Mouse (Mus musculus) thymus, adult 2 months (tissue): ENCODE results near the gene St3gal6. TPM values are rescaled to one million over a fixed set of nuclear protein-coding genes. Genes with fewer than 3 reads are reported as not detected.

Source experiments
- DNase-seq: peaks from one replicate; pipeline ENCODE4 v3.0.0; 2021
- H3K27ac ChIP-seq: fragments of 200-500 bp; 2 replicates; pipeline ENCODE4 v1.5.1; 2012; ENCODE audit warnings: low read length, control low read depth; ENCODE audit not compliant: control insufficient read depth, insufficient read depth
- H3K27me3 ChIP-seq: fragments of 200-500 bp; 2 replicates; pipeline ENCODE4 v1.6.1; 2012; ENCODE audit warnings: mild to moderate bottlenecking, low read length, moderate library complexity, mixed read lengths; ENCODE audit not compliant: control insufficient read depth, insufficient read depth
- H3K36me3 ChIP-seq: fragments of 200-500 bp; 2 replicates; pipeline ENCODE4 v1.6.1; 2012; ENCODE audit warnings: mild to moderate bottlenecking, low read length, moderate library complexity; ENCODE audit not compliant: control insufficient read depth, insufficient read depth
- H3K4me1 ChIP-seq: fragments of 200-500 bp; replicated peaks from 2 replicates; pipeline ENCODE4 v1.6.1; 2012; ENCODE audit warnings: low read length; ENCODE audit not compliant: control insufficient read depth, insufficient read depth
- H3K4me3 ChIP-seq: fragments of 200-500 bp; 2 replicates; pipeline ENCODE4 v1.5.1; 2012; ENCODE audit warnings: mild to moderate bottlenecking, low read length, control low read depth, moderate library complexity; ENCODE audit not compliant: control insufficient read depth, insufficient read depth
- CTCF ChIP-seq: fragments of 200-500 bp; IDR thresholded peaks from 2 replicates; pipeline ENCODE4 v1.5.1; 2012; ENCODE audit warnings: mild to moderate bottlenecking, control low read depth, low read length, moderate library complexity, borderline replicate concordance; ENCODE audit not compliant: control insufficient read depth, poor library complexity, insufficient read depth; ENCODE audit errors: extremely low read depth
- POLR2A ChIP-seq: fragments of 200-500 bp; IDR thresholded peaks from 2 replicates; pipeline ENCODE4 v1.6.1; 2012; ENCODE audit warnings: mild to moderate bottlenecking, low read length, control low read depth, moderate library complexity; ENCODE audit not compliant: control insufficient read depth, poor library complexity, insufficient read depth; ENCODE audit errors: extremely low read depth
- WGBS: fragments of 180-500 bp; shearing (Covaris S2); methylation state at CpG from one replicate; pipeline ENCODE4 v1.1.7; 2018; 5-methylcytosine and 5-hydroxymethylcytosine counted together
- polyA plus RNA-seq: library from polyadenylated mRNA; depleted of rRNA; stranded (reverse); fragments of >200 nt; gene quantifications from 2 replicates; pipeline ENCODE4 v1.2.3, GENCODE M21; 2012

St3gal6 gene
- polyA plus RNA-seq, 1 experiment, result 21.8 TPM

GRCm38 (mm10) chr16:58453138-58453537 lies 70.9 kb downstream of the St3gal6 start:
- no peak for DNase-seq
- 91% methylated on average over 3 of the region's 3 CpGs for WGBS
- Histone ChIP-seq H3K36me3 (no peaks in the 10 kb centered on the region), H3K27ac (no peak overlapping the region), H3K4me1 (no peaks in the 10 kb centered on the region), H3K27me3 (no peaks in the 10 kb centered on the region), H3K4me3 (no peak overlapping the region)
- TF ChIP-seq POLR2A (no peak), CTCF (no peak)

GRCm38 (mm10) chr16:58451647-58452046 lies 72.4 kb downstream of the St3gal6 start:
- 98% methylated on average over 5 of the region's 5 CpGs for WGBS
- Histone ChIP-seq H3K27ac (no peak overlapping the region), H3K27me3 (no peaks in the 10 kb centered on the region), H3K4me1 (no peaks in the 10 kb centered on the region), H3K4me3 (no peak overlapping the region), H3K36me3 (no peaks in the 10 kb centered on the region)
- DNase-seq, result no peak
- TF ChIP-seq POLR2A (no peak), CTCF (no peak)

- H3K27ac ChIP-seq, result no peak overlapping the region
- TF ChIP-seq POLR2A, result no peak
- no peak for TF ChIP-seq CTCF
- DNase-seq, result no peak
- H3K4me3 ChIP-seq, result no peak overlapping the region
- H3K4me1 ChIP-seq, result no peaks in the 10 kb centered on the region
- WGBS, result 90% methylated on average over 6 of the region's 6 CpGs
- H3K27me3 ChIP-seq, result no peaks in the 10 kb centered on the region
- H3K36me3 ChIP-seq, result no peaks in the 10 kb centered on the region
Observed at GRCm38 (mm10) chr16:58450648-58451047, 73.4 kb downstream of the St3gal6 start.

GRCm38 (mm10) chr16:58449073-58449472 lies 75.0 kb downstream of the St3gal6 start:
- Histone ChIP-seq H3K4me3 (no peak overlapping the region), H3K36me3 (no peaks in the 10 kb centered on the region), H3K4me1 (no peaks in the 10 kb centered on the region), H3K27me3 (no peaks in the 10 kb centered on the region), H3K27ac (no peak overlapping the region)
- no peak for DNase-seq
- WGBS, result 98% methylated on average over 4 of the region's 4 CpGs
- no peak for TF ChIP-seq CTCF
- TF ChIP-seq POLR2A, result no peak

- Histone ChIP-seq H3K36me3 (no peaks in the 10 kb centered on the region), H3K27me3 (no peaks in the 10 kb centered on the region), H3K27ac (no peak overlapping the region), H3K4me3 (no peak overlapping the region), H3K4me1 (no peaks in the 10 kb centered on the region)
- no peak for DNase-seq
- TF ChIP-seq CTCF (no peak), POLR2A (no peak)
- 94% methylated on average over 4 of the region's 4 CpGs for WGBS
Observed at GRCm38 (mm10) chr16:58446281-58447259, 77.5 kb downstream of the St3gal6 start.

- no peaks in the 10 kb centered on the region for H3K36me3 ChIP-seq
- DNase-seq, result no peak
- H3K27me3 ChIP-seq, result no peaks in the 10 kb centered on the region
- WGBS, result 59% methylated on average over 6 of the region's 6 CpGs
- TF ChIP-seq CTCF (no peak), POLR2A (no peak)
- H3K27ac ChIP-seq, result no peak overlapping the region
- H3K4me3 ChIP-seq, result no peak overlapping the region
- no peaks in the 10 kb centered on the region for H3K4me1 ChIP-seq
Observed at GRCm38 (mm10) chr16:58444735-58445134, 79.3 kb downstream of the St3gal6 start.
